Mouse (Mus musculus): Measurements from ENCODE around the gene Tpcn2.

Tpcn2 gene

GRCm38 (mm10) chr7:145275488-145275887 is 8.3 kb downstream of the Tpcn2 start:
- no peak for TF ChIP-seq GATA4 (IDR thresholded peaks at IDR 0.05; ENCODE audit: insufficient replicate concordance, low read length)

- no peak for TF ChIP-seq GATA4 (IDR thresholded peaks at IDR 0.05; ENCODE audit: insufficient replicate concordance, low read length)
These were observed 12.9 kb downstream of the Tpcn2 start for GRCm38 (mm10) chr7:145270955-145271354.

DNA sequence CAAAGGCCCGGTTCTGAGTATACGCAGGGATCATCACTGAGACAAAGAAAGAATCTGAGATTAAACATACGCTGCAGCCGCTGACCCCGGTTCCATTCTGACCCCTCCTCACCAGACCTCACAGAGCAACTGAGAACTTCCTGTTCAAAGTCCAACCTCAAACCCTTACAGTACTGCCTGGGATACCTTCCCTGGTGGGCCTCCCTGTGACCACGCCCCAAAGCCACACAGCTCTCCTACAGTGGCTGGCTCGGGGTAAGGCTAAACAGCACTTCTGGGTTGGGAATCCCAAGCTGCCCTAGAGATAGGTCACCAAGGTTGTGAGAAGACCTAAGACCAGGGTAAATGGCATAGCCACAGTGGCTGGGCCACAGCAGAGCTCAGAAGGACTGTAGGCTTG is 14.9 kb downstream of the Tpcn2 start:
- no peak for TF ChIP-seq GATA4 (IDR thresholded peaks at IDR 0.05; ENCODE audit: insufficient replicate concordance, low read length)

- TF ChIP-seq GATA4 (IDR thresholded peaks at IDR 0.05; ENCODE audit: insufficient replicate concordance, low read length), result no peak
These were observed 17.8 kb downstream of the Tpcn2 start for GRCm38 (mm10) chr7:145266011-145266410.

DNA sequence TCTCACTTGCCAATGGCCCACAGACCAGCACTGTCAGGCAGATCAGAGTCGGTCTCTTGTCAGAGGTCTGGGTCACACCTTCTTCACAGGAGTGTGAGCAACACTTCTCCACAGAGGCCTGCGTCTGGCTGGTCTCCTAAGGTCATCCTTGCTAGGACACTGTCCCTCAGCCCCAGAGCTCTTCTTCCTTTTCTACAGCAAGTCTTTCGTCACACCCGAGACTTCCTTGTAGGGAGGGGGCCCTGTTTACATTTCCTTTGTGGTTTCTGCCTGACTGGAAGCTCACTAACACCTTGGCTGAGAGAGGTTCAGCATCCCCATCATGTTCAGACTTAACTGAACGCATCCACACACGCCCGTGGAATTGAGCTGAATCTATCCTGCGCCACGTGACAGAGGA is 19.6 kb downstream of the Tpcn2 start:
- TF ChIP-seq GATA4 (IDR thresholded peaks at IDR 0.05; ENCODE audit: insufficient replicate concordance, low read length), result no peak

DNA sequence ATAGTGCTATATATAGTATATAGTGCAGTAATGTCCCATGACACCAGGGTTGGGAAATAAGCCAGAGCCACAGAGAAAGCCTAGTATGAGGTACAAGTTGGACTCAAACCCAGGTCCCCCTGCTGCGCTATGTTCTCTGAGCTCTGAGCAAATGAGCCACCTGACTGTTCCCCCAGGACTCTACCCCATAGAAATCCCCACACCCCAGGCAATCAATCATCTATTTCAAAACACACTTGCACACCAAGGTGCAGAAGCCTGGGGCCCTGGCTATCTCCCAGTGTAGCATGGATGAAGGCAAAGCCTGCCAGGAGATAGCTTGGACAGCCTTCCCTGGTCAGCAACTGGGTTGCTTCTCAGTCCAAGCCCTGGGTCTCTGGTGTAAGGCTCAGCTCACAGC is 27.7 kb downstream of the Tpcn2 start:
- no peak for TF ChIP-seq GATA4 (IDR thresholded peaks at IDR 0.05; ENCODE audit: insufficient replicate concordance, low read length)

GRCm38 (mm10) chr7:145253986-145254630 is 29.7 kb downstream of the Tpcn2 start:
- TF ChIP-seq GATA4 (IDR thresholded peaks at IDR 0.05; ENCODE audit: insufficient replicate concordance, low read length), result no peak

GRCm38 (mm10) chr7:145252715-145253476 is 30.9 kb downstream of the Tpcn2 start:
- TF ChIP-seq GATA4 (IDR thresholded peaks at IDR 0.05; ENCODE audit: insufficient replicate concordance, low read length), result no peak

DNA sequence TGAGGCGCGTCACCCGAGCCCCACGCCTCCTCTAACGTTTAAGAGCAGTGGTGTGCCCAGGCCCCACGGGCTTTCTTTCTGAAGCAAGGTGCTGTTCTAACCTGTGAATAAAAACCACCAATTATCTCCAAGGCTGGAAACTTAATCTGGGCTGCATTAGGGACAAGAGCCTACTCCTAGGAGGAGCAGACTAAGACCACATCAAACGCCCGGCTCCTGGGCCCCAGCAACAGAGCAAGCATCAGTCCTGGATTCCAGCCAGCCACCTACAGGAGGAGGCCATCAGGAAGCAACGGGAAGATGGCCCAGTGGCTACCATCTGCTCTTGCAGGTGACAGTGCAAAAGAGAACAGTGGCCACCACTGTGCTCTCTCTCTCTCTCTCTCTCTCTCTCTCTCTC is 33.6 kb downstream of the Tpcn2 start:
- TF ChIP-seq GATA4 (IDR thresholded peaks at IDR 0.05; ENCODE audit: insufficient replicate concordance, low read length), result no peak

GRCm38 (mm10) chr7:145248911-145249310 is 34.9 kb downstream of the Tpcn2 start:
- TF ChIP-seq GATA4 (IDR thresholded peaks at IDR 0.05; ENCODE audit: insufficient replicate concordance, low read length), result no peak

DNA sequence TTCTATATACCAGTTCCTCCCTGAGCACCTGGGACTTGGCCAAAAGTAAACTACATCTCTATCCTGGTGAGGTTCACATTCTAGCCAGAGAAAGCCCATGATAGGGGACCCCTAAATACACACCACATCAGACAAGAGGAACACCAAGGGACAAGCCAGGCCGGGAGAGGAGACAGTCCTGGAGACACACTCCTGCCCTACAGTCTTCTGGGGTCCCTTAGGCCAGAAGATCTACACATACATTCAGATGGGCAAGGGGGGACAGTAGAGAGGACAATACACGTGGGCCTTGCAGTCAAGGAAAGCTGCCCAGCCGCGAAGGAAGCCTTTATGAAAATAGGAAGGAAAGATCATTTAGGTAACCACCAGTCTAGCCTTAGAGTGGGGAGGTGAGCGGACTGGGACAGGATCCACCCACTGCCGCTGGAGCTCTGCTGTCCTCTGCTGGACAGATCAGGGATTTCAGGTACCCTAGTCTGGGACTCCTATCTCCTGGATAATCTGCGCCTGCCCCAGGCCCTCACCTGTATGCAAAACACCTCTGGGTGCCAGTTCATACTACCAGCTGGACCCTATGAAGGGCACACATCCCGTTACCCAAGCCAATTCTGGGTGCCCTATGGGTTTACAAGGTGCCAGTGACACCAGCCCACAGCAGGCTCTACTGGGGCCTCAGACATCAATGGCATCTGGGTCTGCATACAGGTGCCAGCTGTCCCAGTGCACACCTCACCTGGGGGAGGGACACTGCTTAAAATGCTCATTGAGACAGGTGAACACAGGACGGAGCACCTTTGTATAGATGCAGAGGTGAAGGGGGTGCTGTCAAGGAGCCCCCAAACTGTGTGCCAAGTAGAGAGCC is 40.7 kb downstream of the Tpcn2 start:
- TF ChIP-seq GATA4 (IDR thresholded peaks at IDR 0.05; ENCODE audit: insufficient replicate concordance, low read length), result peak; percentile 23; the same call in 1 of the 2 replicates

DNA sequence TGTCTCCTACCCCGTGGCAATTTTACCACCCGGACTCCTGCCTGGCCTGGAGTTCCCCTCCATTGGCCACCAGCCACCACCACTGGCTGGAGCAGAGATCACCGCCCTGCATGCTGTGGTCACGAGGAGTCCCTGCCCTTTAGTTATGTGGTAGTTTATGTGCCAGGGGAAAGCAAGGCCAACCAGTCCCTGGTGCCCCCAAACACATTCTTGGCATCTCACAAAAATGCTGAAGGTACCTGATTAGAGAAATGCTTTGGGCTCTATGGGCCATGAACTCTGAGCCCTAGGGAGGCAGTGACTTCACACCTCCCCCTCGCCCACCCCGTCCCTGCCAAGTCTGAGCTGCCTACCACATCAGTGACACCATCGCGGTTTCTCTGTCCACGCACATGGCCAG is 41.8 kb downstream of the Tpcn2 start:
- TF ChIP-seq GATA4 (IDR thresholded peaks at IDR 0.05; ENCODE audit: insufficient replicate concordance, low read length), result no peak

DNA sequence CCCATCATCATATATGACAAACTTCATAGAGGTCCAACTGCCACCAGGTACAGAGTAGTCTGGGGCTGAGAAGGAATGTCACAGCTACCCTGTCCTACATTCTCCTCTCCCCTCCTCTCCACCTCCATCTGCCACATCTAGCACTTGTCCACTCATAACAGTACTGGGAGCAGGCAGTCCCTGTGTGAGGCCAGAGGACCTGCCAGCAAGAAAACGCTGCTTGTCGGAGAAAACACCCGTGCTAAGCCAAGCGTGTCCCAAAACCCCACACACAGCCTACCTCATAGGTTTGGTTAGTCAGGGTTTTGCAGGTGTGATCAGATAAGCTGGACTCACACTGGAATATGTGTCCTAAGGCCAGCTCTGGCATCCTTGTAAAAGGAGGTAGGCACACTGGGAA is 42.9 kb downstream of the Tpcn2 start:
- TF ChIP-seq GATA4 (IDR thresholded peaks at IDR 0.05; ENCODE audit: insufficient replicate concordance, low read length), result no peak

- TF ChIP-seq GATA4 (IDR thresholded peaks at IDR 0.05; ENCODE audit: insufficient replicate concordance, low read length), result no peak
These were observed 43.9 kb downstream of the Tpcn2 start for GRCm38 (mm10) chr7:145239736-145240505.

DNA sequence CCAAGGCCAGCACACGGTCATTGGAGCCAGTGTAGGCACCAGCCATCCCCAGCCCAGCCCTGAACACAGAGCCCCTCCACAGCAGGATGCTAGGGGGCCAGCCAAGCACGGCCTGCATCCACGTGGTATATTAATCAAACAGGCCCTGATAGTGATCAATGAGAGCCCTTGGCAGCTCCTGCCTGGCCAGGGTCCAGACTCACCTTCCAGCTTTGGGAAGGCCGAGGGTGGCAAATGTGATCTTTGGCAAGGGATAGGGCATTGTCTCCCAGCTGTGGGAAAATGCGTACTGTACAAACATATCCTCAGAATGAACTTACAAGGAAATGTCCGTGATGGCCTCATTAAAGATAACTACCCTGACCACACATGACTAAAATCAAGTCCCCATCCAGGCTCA is 44.7 kb downstream of the Tpcn2 start:
- peak; percentile 7; the same call in 1 of the 2 replicates for TF ChIP-seq GATA4 (IDR thresholded peaks at IDR 0.05; ENCODE audit: insufficient replicate concordance, low read length)

Measured in liver, adult (tissue).